In the genomic region with DNA sequence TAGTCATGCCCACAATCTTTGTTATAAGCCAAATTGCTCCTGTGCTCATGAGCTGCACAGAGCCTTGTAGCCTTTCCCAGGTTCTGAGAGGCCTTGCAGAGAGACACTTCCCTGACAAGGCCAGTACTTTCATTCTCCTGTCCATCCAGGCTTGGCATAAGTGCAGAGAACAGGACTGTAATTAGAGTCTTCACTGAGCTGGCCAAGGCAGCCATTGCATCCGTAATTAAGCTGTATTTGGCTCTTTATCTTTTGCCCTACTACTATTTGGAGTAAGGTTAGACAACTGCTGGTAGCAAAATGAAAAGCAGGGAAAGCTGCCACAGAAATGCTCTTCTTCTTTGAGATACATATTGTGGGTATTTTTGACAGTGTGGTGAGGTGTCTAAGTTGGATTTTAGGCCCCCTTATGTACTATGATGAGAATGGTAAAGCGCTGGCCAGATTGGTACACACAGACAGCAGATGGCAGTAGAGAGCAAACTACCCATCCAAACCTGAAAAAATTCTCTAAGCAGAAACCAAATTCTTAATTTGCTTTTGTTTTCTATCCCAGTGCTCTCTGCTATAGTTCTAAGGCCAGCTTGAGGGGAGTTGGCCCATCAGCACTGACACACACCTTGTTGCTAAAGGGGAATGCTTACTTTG, we compare ENCODE assay signal across 8 mouse cellular contexts. TPM values are rescaled to one million over a fixed set of nuclear protein-coding genes. Genes with fewer than 3 reads are reported as not detected.
DNase-seq lines count a peak whose midpoint lies in the region; ATAC-seq and TF ChIP-seq lines count a peak whose summit lies in the region.

No protein-coding gene starts in this region.

- TF ChIP-seq EP300 in lung, postnatal 0 days (IDR thresholded peaks at IDR 0.05): no peak

- WGBS in hindbrain, embryonic 14.5 days: 35% methylated on average over 2 of the region's 2 CpGs
- 49% methylated on average over 2 of the region's 2 CpGs for WGBS in lung, postnatal 0 days

- H3K27me3 ChIP-seq in hindbrain, embryonic 14.5 days (ENCODE audit: control insufficient read depth, insufficient read depth, low read length): no peaks in the 10 kb centered on the region
- H3K27me3 ChIP-seq in lung, postnatal 0 days (replicated peaks; ENCODE audit: insufficient read depth, low read length): no peaks in the 10 kb centered on the region

- DNase-seq in ovary, postnatal 14 days (ENCODE audit: low spot score): peak; percentile 18
- DNase-seq in ovary, postnatal 36 days (ENCODE audit: low spot score): no peak
- DNase-seq in ZHBTc4 (ENCODE audit: low read depth, low spot score): peak; percentile 50
- DNase-seq in cerebellum, postnatal 36 days: peak; percentile 27 to 54
- DNase-seq in hindbrain, embryonic 14.5 days (ENCODE audit: low spot score): peak; percentile 71
- DNase-seq in lung, postnatal 0 days (ENCODE audit: low spot score): peak; percentile 32
- DNase-seq in retina, adult 2 months (ENCODE audit: low read depth, low spot score): peak; percentile 23
- DNase-seq in urinary bladder, postnatal 10 days (ENCODE audit: low spot score): no peak

- H3K9ac ChIP-seq in hindbrain, embryonic 14.5 days: no peak overlapping the region
- H3K9ac ChIP-seq in lung, postnatal 0 days (replicated peaks; ENCODE audit: low read depth): no peak overlapping the region

- no peak overlapping the region for H3K27ac ChIP-seq in hindbrain, embryonic 14.5 days
- no peak overlapping the region for H3K27ac ChIP-seq in lung, postnatal 0 days (ENCODE audit: low read length)

- peak; percentile 70 for TF ChIP-seq CTCF in lung, postnatal 0 days (IDR thresholded peaks at IDR 0.05)

- no peak overlapping the region for H3K4me3 ChIP-seq in hindbrain, embryonic 14.5 days (replicated peaks; ENCODE audit: low read length)
- H3K4me3 ChIP-seq in lung, postnatal 0 days (ENCODE audit: low read depth, low read length): no peak overlapping the region

- H3K4me2 ChIP-seq in hindbrain, embryonic 14.5 days (replicated peaks): no peak overlapping the region
- no peak overlapping the region for H3K4me2 ChIP-seq in lung, postnatal 0 days (replicated peaks; ENCODE audit: low read depth, low read length)

- H3K4me1 ChIP-seq in hindbrain, embryonic 14.5 days (replicated peaks; ENCODE audit: control insufficient read depth, insufficient read depth, low read length): no peaks in the 10 kb centered on the region
- no peaks in the 10 kb centered on the region for H3K4me1 ChIP-seq in lung, postnatal 0 days (ENCODE audit: insufficient read depth, low read depth, low read length)

- H3K36me3 ChIP-seq in hindbrain, embryonic 14.5 days (replicated peaks; ENCODE audit: control insufficient read depth, insufficient read depth): no peaks in the 10 kb centered on the region
- H3K36me3 ChIP-seq in lung, postnatal 0 days (ENCODE audit: insufficient read depth, low read length): no peaks in the 10 kb centered on the region

- H3K9me3 ChIP-seq in hindbrain, embryonic 14.5 days (ENCODE audit: control insufficient read depth, low read length): no peaks in the 10 kb centered on the region
- no peaks in the 10 kb centered on the region for H3K9me3 ChIP-seq in lung, postnatal 0 days (ENCODE audit: low read length)

- no peak for ATAC-seq in hindbrain, embryonic 14.5 days (ENCODE audit: low FRiP score)
- ATAC-seq in lung, postnatal 0 days: no peak

RNA-seq across cellular contexts. Expression of gene 4931440F15Rik, which starts 36.4 kb away (rescaled TPM):
- polyA plus RNA-seq in hindbrain, embryonic 14.5 days (2014; fragmentation: Nextera tagmentation; extraction: Ambion mirVana): 0.67 and 0.72 TPM in 2 replicates
- 0.04 and 0.07 TPM in 2 replicates for polyA plus RNA-seq in lung, postnatal 0 days (2015; fragmentation: Nextera tagmentation; extraction: Ambion mirVana)

Comparison
In these comparisons a context has a peak if more than half of its experiments do, and no peak if none do; other contexts are left out.
1. DNase-seq: peak in ovary, postnatal 14 days (single experiment), ZHBTc4 (single experiment), cerebellum, postnatal 36 days (2 of 2), hindbrain, embryonic 14.5 days (single experiment), lung, postnatal 0 days (single experiment) and retina, adult 2 months (single experiment); none in ovary, postnatal 36 days (single experiment) and urinary bladder, postnatal 10 days (single experiment).